Mouse (Mus musculus): ENCODE data around the gene Afg1l.

The Afg1l gene

GRCm38 (mm10) chr10:42383708-42384107 is 94.7 kb downstream of the Afg1l start:
- no peak for DNase-seq (ENCODE audit: low read depth, low spot score)

DNA sequence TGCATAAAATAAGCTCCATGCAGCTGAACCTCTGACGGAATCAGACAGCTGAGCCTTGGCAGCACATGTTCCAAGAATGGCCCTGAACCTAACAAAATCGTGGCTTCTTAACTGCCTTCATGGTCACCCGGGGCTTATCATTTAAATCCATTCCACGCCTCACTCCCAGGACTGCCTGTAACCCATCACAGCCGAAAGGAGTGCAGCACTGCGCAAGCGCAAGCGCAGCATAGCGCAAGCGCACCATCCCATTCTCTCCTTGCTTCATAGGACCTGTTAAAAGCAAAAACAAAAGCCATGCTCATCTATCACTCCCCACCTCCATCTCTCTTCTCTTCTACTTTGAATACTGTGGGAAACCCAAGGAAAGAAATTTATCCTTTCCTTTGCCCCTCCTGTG is 114.1 kb downstream of the Afg1l start:
- no peak for DNase-seq (ENCODE audit: low read depth, low spot score)

DNA sequence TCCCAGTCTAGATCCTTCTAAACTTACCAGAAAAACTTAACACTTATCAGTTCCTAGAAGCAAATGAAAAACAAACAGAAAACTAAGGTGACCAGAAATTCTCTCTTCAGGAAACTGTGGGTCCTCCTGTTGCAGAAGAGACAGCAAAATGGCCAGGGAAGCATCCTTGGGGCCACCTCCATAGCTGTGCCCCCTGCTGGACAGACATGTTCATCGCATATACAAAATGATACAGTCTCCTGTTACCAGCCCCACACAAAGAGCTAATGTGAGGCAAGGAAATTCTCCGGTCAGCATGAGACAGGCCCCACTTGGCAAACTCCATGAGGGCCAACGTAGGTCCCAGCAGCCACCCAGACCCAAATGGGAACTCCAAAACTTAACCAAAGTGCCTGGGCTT is 122.4 kb downstream of the Afg1l start:
- DNase-seq (ENCODE audit: low read depth, low spot score) = no peak

DNA sequence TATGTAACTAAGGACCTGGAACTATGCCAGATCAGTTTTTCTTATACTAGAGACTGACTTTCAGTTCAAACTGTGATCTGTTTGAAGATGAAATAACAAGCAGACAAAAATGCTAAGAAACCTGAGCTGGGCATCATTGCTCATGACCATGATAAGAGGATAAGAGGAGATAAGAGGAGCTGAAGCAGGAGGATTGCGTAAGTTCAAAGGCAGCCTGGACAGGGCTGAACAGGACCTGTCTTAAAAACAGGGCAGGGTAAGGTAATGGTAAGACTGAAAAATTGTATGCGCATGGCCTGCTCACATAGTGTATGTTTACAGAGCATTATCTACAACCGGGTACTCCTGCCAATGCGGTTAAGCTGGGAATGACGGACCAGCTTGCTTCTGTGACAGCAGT is 130.4 kb downstream of the Afg1l start:
- no peak for DNase-seq (ENCODE audit: low read depth, low spot score)

GRCm38 (mm10) chr10:42347127-42347526 is 131.2 kb downstream of the Afg1l start:
- DNase-seq (ENCODE audit: low read depth, low spot score) = no peak

- no peak for DNase-seq (ENCODE audit: low read depth, low spot score)
Measured at GRCm38 (mm10) chr10:42346179-42346877, 132.0 kb downstream of the Afg1l start.

GRCm38 (mm10) chr10:42342714-42343113 is 135.7 kb downstream of the Afg1l start:
- DNase-seq (ENCODE audit: low read depth, low spot score) = no peak

DNA sequence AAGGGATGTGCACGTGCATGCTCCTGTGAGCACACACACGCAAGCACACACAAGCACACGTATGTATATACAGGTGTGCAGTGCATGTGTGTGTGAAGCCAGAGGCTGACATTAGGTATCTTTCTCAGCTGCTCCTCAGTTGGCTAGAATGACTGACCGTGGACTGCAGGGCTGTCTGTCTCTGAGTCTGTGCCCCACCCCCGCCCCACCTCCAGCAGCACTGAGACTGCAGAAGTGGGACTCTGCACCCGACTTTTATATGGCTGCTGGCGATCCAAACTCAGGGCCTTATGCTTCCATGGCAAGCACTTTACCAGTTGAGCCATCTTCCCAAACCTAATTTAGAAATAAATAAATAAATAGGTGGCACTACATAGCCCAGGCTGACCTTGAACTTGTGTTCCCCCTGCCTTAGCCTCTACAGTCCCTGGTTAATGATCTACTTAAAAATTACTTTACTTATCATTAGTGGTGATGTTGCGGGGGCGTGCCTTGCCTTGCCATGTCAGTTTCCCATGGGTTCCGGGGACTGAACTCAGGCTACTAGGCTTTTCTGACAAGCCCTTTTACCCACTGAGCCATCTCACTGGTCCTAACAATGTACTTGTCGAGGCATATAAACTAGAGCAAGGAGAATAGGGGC is 136.4 kb downstream of the Afg1l start:
- no peak for DNase-seq (ENCODE audit: low read depth, low spot score)

DNA sequence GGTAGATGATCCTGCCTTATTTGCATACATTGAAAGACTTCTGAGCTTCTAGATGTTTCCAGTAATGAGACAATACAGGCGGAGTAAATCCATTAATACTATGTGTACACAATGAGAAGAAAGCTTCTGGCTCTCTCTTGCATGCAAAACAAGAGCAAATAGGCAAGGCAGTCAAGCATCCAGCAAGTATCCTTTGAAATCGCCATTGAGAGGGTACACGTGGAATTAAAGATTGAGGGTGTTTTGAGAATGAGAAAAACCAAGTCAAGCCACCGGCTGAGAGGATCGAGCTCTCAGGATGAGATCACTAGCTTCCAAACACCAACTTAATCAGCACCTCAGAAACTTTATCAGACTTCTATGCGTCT is 138.0 kb downstream of the Afg1l start:
- no peak for DNase-seq (ENCODE audit: low read depth, low spot score)

DNA sequence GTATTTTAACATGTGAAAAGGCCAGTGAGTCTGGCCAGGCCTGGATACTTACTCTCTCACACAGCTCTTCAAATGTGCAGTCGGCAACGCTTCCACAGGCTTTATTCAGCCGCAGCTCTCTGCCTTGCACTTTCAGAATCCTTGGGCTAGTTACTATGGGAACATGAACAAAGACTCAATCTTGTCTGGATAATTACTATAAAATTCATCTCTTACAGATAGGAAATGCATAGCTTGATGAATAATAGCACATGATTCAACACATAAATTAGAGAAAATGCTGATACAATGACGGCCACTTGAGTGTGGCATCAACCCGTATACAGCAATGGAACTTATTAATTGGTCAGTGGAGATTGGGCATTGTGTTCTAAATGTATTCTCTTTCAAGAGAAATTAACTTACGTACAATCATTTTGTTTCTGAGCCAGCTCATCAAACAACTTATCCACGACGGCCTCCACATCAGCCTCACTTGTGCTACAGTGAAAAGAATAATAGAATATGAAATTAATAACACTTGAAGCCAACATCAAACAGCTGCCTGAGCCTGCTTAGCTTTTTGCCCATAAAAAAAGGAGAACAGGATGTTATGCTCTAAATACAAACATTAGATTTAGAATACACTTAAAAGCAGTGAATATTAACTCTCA is 138.5 kb downstream of the Afg1l start:
- no peak for DNase-seq (ENCODE audit: low read depth, low spot score)

GRCm38 (mm10) chr10:42338456-42338855 is 139.9 kb downstream of the Afg1l start:
- DNase-seq (ENCODE audit: low read depth, low spot score) = no peak

- no peak for DNase-seq (ENCODE audit: low read depth, low spot score)
Measured at GRCm38 (mm10) chr10:42327576-42327975, 150.8 kb downstream of the Afg1l start.

DNA sequence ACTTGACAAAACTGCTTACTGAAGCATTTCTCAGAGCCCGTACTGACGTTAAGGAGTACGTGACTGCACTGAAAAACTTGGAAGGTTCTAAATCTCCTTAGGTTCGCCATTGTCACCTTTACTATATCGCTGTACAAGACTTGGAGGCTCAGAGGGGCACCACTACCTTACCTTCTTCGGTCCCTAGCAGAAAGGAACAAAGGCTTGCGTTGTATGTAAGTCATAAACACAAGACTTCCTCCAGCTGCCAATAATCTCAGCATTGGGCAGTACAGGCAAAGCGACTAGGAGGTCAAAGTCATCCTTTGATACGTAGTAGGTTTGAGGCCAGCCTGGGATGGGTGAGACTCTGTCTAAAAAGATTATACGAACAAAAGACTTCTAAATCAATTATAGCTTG is 153.1 kb downstream of the Afg1l start:
- DNase-seq (ENCODE audit: low read depth, low spot score) = no peak

- no peak for DNase-seq (ENCODE audit: low read depth, low spot score)
Measured at GRCm38 (mm10) chr10:42323978-42324377, 154.4 kb downstream of the Afg1l start.

DNA sequence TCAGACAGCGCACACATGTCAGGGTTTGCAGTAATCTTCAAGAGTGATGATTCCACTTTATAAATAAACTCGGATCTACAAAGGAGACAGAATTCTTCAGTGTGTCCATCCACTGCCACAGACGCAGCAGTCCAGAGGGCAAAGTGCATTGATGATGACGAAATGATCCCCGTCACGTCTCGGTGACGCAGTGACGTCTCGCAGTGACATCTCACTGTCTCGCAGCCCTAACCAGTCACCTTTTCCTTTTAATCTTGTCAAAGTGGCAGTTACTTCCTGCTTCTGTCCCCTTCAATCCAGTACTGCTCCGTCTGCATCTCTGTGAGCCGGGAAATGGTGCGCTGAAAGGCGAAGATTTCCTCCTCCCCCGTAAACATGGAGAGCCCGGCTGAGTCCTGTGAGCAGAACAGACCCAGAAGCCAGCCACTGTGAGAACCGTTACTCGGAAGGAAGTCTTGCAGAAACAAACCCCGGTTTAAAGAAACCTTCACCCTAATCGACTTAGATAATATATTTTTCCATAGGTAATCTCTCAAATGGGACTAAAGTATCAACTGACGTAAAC is 165.1 kb downstream of the Afg1l start:
- DNase-seq (ENCODE audit: low read depth, low spot score) = no peak

- no peak for DNase-seq (ENCODE audit: low read depth, low spot score)
Measured at GRCm38 (mm10) chr10:42312557-42312956, 165.8 kb downstream of the Afg1l start.

DNA sequence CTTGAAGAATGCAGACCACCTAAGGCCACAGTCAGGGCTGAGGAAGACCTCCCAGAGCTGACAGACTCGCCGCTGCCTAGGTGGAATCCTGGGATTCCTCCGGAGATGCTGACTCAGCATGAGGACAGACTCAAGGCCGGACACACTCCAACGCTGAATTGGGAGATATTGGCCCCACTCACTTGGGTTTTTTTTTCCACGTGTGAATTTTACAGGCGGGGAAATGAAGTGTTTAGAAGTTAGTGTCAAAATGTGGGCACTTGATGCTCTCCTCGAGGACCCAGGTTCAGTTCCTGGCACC is 169.7 kb downstream of the Afg1l start:
- DNase-seq (ENCODE audit: low read depth, low spot score) = no peak

GRCm38 (mm10) chr10:42307980-42308686 is 170.2 kb downstream of the Afg1l start:
- peak; percentile 34 for DNase-seq (ENCODE audit: low read depth, low spot score)

DNA sequence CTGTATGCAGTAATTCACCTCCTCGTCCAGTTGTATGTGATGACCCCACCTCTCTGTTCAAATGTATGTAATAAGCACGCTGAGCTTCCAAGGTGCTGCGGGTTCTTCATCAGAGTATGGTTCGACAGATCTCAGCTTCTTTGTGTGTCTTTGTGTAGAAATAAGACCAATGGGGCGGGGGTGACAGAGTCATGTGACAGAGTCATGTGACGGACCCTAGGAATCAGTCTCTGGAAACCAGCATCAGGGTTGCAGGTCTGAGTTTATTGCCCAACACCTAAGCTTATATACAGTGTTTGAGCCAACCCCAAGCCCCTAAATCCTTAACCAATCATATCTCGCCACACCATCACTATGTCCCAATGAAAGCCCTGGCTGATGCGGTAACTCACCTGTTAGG is 171.9 kb downstream of the Afg1l start:
- no peak for DNase-seq (ENCODE audit: low read depth, low spot score)

- no peak for DNase-seq (ENCODE audit: low read depth, low spot score)
Measured at GRCm38 (mm10) chr10:42300805-42301204, 177.6 kb downstream of the Afg1l start.

DNA sequence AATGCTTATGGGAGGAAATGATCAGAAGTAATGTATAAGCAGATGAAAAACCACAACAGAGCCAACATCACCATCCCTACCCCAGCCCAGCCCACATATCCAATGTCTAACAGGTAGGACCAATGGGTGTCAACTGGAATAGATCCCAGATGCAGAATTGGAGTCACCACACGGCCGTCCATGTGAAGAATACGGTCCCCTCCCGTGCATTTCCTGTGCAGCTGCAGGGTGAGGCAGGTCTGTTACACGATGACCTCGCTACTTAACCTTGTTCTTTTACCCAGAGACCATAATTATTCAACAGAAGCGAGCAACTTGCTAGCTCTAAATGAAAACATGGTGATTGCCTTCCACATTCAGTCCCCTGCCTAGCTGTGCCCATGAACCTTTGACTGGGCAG is 178.4 kb downstream of the Afg1l start:
- no peak for DNase-seq (ENCODE audit: low read depth, low spot score)

DNA sequence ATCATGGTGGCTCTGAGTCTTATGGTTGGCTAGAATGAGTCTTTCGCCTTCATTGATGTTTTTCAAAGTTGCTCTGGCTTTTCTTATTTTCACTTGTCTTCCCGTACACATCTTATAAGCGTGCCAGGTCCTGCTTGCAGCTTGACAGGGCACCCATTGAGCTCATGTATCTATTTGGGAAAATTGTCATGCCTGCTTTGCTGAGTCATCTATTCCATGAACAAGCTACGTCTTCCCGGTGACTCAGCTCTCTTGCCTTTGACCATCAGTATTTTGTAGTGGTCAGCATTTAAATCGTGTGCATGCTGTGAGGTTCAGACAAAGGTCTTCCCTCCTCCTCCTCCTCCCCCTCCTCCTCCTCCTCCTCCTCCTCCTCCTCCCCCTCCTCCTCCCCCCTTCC is 178.9 kb downstream of the Afg1l start:
- no peak for DNase-seq (ENCODE audit: low read depth, low spot score)
